Mouse (Mus musculus) brain, adult 2 months (tissue): ENCODE measurements around the gene Klhl12.
A peak's percentile ranks its signal among the peaks of the same experiment; 100 is the strongest.
"Not testable (repeated sequence)": the region's sequence is repeated elsewhere in the genome, so short reads cannot be mapped to it uniquely, and the experiment has no call there.

Experiments
- DNase-seq: peaks from one replicate; pipeline ENCODE4 v3.0.0; 2011; ENCODE audit warnings: low read depth, low spot score

The Klhl12 gene

GRCm38 (mm10) chr1:134448537-134448936 lies 6.8 kb upstream of the Klhl12 start:
- DNase-seq: not testable (repeated sequence)

GRCm38 (mm10) chr1:134450201-134450600 lies 5.1 kb upstream of the Klhl12 start:
- DNase-seq: no peak

GRCm38 (mm10) chr1:134450986-134451385 lies 4.3 kb upstream of the Klhl12 start:
- DNase-seq: peak; percentile 65

GRCm38 (mm10) chr1:134456060-134456459 lies 729 bp downstream of the Klhl12 start:
- DNase-seq: no peak

GRCm38 (mm10) chr1:134458139-134458727 lies 2.9 kb downstream of the Klhl12 start:
- no peak for DNase-seq

- DNase-seq: no peak
These were observed 5.3 kb downstream of the Klhl12 start for GRCm38 (mm10) chr1:134460294-134461284.

GRCm38 (mm10) chr1:134484623-134485022 lies 29.3 kb downstream of the Klhl12 start:
- no peak for DNase-seq

GRCm38 (mm10) chr1:134490903-134491801 lies 35.8 kb downstream of the Klhl12 start:
- DNase-seq: no peak

- DNase-seq: no peak
These were observed 36.9 kb downstream of the Klhl12 start for GRCm38 (mm10) chr1:134492276-134492675.

- peak; percentile 12 for DNase-seq
These were observed 38.2 kb downstream of the Klhl12 start for GRCm38 (mm10) chr1:134493496-134493895.

- no peak for DNase-seq
These were observed 38.6 kb downstream of the Klhl12 start for GRCm38 (mm10) chr1:134493956-134494355.

- peak; percentile 99 for DNase-seq
These were observed 39.3 kb downstream of the Klhl12 start, which contains the start of gene Rabif for GRCm38 (mm10) chr1:134494428-134495215. Rabif (plus strand) TSS chr1:134494648.

- DNase-seq: no peak
These were observed 39.8 kb downstream of the Klhl12 start for GRCm38 (mm10) chr1:134495216-134495539.

- no peak for DNase-seq
These were observed 40.7 kb downstream of the Klhl12 start for GRCm38 (mm10) chr1:134495991-134496390.

- no peak for DNase-seq
These were observed 45.6 kb downstream of the Klhl12 start for GRCm38 (mm10) chr1:134500916-134501315.

- DNase-seq: no peak
These were observed 50.9 kb downstream of the Klhl12 start for GRCm38 (mm10) chr1:134506201-134506600.

- DNase-seq: no peak
These were observed 54.7 kb downstream of the Klhl12 start for GRCm38 (mm10) chr1:134510018-134510417.

GRCm38 (mm10) chr1:134512183-134512582 lies 56.9 kb downstream of the Klhl12 start:
- no peak for DNase-seq

- DNase-seq: no peak
These were observed 57.3 kb downstream of the Klhl12 start for GRCm38 (mm10) chr1:134512584-134512983.

- no peak for DNase-seq
These were observed 58.1 kb downstream of the Klhl12 start for GRCm38 (mm10) chr1:134513312-134513860.
